Mouse (Mus musculus) urinary bladder, postnatal 4 days (tissue): ENCODE data around the gene Sostdc1.

ENCODE experiments used
- DNase-seq, 2 experiments: peaks; one replicate each; pipeline ENCODE4 v3.0.0; 2021 to 2022; ENCODE audit warnings: low spot score in 2 of 2

Gene Sostdc1

GRCm38 (mm10) chr12:36313916-36314315 lies at the start of gene Sostdc1:
Gene Sostdc1, plus strand, starts transcription at chr12:36314139.
- DNase-seq: no peak

- DNase-seq: no peak
Measured at GRCm38 (mm10) chr12:36267670-36268246, 46.2 kb upstream of the Sostdc1 start.

DNA sequence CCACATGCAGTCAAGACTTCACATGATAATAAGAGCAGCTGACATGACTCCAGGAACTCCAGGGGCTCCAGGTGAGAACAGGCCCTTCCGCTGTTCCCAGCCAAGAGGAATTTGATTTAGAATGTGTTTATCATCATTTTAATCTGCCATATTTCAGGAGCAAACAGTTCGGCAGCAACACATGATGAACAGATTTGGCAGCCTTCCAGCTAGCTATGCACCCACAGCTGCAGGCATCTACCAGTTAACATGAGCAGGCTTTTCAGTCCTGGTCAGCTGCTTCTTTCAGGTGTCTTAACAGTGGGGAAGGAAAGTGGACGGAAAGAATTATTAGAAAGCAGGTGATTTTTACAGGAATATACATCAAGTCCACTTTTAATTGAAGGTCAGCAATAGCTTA lies 39.1 kb upstream of the Sostdc1 start:
- no peak for DNase-seq

- no peak for DNase-seq
Measured at GRCm38 (mm10) chr12:36289634-36290033, 24.3 kb upstream of the Sostdc1 start.

DNA sequence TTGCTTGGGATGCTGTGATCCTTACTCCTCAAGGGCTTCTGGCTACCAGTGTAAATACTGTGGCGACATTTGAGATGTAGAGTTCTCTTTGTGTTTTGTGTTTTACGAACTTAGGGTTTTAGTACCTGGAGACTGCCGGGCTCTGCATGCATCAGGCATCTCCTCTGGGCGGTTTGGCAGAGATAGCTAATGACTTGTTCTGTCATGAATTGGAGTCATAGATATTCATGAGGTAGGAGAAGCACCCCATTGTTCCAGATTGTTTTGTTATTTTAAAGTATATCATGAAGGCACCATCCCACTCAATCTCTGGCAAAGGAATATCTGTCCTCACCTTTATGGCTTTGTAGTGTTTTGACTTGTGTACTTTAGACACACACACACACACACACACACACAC lies 23.5 kb upstream of the Sostdc1 start:
- no peak for DNase-seq

GRCm38 (mm10) chr12:36291346-36291745 lies 22.6 kb upstream of the Sostdc1 start:
- DNase-seq: no peak

DNA sequence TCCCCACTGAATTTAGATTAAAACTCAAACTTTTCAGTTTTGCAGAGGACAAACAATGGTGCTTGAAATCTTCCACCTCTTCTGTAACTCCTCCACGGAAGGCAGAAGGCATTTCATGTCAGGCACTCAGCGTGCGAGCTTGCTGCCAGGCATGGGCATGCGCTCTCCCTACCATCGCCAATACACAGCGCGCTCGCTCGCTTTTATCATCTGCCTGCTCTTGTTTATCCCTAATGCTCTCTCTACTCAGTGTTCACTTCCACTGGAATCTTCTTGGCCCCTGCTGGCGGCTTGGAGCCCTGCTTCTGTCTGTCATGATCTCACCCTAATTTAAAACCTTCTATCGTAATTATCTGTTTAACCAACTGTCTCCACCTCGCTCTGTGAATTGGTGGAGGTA lies 11.6 kb upstream of the Sostdc1 start:
- DNase-seq: no peak

DNA sequence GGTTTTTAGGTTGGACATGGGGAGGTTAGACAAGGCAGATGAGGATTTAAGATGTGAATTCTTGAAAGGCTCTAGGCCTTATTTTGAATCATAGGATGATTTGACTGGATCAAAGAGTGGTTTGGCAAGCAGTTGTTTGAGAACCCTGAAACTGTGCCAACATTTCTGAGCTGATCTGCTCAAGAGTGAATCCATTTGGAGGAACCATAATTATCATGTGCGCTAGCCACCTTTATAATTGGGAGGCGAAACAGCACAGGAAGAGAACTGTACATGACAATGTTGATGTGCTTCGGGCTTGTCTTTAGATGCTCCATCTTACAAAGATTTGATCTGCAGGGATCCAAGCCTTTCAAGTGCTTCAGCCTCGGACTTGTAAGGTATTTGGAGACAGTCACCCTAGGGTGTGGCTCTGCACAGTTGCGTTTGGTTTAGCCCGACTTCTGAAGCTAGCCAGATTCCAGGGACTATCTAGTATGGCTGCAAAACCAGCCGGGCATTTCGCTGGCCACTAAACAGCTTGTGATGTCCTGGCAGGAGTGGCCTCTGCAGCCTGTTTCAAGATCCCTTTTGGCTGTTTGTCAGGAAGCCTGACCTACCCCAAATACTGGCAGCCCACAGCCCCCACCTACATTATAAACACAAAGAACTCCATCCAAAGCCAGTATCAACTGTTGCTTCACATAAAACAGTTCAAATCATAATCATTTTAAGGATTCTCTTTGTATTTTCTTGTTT lies 10.9 kb upstream of the Sostdc1 start:
- DNase-seq: no peak

DNA sequence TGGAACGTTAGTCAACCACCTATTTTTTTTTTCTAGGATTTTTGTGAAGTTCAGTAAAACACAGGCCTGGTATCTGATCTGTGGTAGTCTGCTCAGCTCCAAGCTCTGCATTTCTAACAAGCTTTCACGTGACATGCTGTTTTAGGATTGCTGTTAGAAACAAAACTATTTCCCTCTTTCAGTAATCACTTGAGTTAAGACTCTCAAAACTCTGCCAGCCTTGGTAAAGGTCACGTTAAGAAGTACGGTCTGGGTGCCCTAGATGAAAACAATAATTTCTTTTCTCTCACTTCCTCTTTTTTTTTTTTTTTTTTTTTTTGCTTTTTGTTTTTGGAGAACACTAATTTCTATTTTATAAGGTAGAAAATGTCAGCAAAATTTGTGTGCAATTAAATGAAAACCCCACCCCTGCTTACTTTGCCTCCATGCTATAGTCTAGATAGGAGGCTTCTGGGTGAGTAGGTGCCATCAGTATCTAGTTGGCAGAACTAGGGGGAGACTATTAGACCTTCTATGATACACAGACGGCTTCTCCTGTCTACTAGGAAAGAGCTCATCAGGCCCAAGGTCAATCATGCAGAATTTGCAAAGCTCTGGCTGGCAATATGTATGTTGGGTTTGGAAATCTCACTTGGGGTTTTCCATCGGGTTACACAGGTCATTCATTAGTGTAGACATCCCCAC lies 5.1 kb upstream of the Sostdc1 start:
- no peak for DNase-seq

GRCm38 (mm10) chr12:36313015-36313414 lies 924 bp upstream of the Sostdc1 start:
- DNase-seq: no peak

DNA sequence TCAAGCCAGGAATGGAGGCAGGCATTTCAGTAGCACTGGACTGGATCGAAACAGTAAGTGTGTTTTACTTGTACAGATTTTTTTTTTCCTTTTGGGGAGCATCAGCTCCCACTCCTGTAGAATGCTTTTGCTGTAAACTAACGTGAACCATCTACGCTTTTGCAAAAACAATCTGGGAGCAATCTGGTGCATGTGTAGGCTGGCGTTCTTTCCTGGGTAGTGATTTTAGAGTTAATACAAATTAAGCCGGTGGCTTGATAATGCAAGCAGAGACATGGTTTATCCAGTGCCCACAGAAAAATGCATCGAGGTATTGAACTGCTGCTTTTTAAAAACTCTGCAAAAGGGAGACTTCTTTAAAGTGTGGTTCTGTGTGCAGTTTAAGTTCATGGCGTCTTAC lies 507 bp downstream of the Sostdc1 start:
- no peak for DNase-seq

DNA sequence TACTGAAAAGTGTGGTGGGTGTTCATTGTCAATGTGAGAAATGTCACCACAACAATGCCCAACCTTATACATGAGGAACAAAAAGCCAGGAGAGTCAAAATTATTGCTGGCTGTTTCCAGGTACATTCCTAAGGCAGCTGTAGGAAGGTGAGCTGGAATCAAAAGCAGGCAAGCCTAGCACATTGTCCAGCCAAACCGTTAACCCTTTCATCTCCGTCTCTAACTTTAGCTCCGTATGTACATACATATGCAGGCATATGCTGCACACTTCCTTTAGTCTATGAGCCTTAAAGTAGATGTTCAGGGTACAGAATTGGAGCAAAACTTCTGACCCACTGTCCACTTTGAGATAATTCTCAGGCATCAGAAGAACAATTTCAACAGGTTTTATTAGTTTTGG lies 1.6 kb downstream of the Sostdc1 start:
- no peak for DNase-seq

DNA sequence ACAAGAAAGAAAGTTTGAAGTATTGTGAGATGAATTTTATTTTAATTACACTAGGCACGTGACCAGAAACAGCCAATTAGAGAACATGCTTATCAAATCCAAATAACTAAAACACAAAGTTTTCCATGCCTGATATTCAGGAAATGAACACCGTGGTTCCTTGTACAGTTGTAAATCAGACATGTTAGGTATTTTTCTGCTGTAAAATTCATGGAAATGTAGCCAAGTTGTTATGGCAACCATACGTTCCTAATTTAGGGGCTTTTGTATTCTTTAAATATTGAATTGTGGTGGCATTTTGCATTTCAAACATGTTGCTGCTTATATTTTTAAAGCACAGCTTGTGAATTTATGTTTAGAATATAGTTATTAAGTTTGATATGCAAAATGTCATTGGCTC lies 2.1 kb downstream of the Sostdc1 start:
- DNase-seq: no peak

DNA sequence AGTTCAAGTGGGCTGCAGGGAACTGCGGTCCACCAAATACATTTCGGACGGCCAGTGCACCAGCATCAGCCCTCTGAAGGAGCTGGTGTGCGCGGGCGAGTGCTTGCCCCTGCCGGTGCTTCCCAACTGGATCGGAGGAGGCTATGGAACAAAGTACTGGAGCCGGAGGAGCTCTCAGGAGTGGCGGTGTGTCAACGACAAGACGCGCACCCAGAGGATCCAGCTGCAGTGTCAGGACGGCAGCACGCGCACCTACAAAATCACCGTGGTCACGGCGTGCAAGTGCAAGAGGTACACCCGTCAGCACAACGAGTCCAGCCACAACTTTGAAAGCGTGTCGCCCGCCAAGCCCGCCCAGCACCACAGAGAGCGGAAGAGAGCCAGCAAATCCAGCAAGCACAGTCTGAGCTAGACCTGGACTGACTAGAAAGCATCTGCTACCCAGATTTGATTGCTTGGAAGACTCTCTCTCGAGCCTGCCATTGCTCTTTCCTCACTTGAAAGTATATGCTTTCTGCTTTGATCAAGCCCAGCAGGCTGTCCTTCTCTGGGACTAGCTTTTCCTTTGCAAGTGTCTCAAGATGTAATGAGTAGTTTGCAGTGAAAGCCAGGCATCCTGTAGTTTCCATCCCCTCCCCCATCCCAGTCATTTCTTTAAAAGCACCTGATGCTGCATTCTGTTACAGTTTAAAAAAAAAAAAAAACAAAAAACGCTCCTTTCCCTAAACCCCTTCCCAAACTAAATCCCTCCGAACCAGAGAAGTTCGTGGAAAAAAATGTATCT lies 3.3 kb downstream of the Sostdc1 start:
- DNase-seq: no peak

DNA sequence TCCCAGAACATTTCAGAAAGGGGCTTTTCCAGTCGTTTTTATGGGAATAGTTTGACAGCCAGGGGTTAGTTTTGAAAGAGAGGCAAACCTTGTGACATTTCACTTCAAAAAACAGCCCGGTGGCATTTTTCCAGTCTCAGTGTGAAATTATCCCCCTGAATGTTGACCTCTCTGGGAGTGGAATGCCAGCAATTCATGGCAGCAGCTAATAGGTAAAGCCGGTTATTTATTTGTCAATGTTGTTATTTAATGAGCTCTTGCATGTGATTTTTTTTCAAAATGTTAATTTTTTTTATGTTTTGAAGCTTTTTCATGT lies 3.8 kb downstream of the Sostdc1 start:
- DNase-seq: no peak

DNA sequence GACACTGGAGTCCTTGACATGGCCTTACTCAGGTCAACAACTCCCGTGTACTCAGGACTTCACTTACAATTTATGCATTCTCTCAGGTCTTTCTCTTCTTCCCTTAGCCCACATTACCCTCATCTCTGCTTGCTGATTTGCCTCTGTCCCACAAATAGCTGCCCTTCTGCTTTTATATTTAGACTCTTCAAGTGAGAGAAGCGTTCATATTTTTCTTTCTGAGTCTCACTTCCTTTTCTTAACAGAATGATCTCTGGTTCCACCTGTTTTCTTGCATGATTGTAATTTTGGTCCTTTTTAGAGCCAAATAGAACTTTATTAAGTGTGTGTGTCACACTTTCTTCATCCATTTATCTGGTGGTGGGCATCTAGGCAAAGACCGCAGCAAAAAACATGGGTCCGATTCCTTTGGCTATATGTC lies 12.2 kb downstream of the Sostdc1 start:
- DNase-seq: no peak

DNA sequence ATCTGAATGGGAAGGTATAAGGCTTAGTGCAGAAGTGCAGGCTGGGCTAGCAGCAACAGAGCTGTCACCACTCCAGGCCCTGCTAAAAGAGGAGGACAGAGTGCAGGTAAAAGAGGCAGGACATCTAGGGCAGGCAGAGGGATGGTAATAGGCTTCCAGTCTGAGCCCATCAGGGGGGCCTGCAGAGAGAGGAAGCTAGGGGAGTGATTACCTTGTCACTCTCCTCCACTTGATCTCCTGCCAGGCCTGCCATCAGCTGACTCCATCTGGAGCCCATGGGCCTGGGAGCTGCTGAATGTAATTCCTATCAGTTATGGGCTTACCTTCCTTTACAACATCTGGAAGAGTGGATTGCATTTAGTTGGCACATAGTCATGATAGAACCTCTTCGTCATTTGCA lies 18.7 kb downstream of the Sostdc1 start:
- no peak for DNase-seq

- no peak for DNase-seq
Measured at GRCm38 (mm10) chr12:36333837-36334281, 19.9 kb downstream of the Sostdc1 start.

- DNase-seq: no peak
Measured at GRCm38 (mm10) chr12:36344131-36344530, 30.2 kb downstream of the Sostdc1 start.

GRCm38 (mm10) chr12:36360064-36360463 lies 46.1 kb downstream of the Sostdc1 start:
- DNase-seq: no peak

GRCm38 (mm10) chr12:36360693-36361092 lies 46.8 kb downstream of the Sostdc1 start:
- no peak for DNase-seq

GRCm38 (mm10) chr12:36364013-36364412 lies 50.1 kb downstream of the Sostdc1 start:
- DNase-seq: no peak
